Mouse (Mus musculus): ENCODE data around the gene Pou1f1. TPM values are rescaled to one million over a fixed set of nuclear protein-coding genes. Genes with fewer than 3 reads are reported as not detected.

The Pou1f1 gene
- total RNA-seq (2023): not detected

GRCm38 (mm10) chr16:65520211-65520610, at the start of gene Pou1f1:
Gene Pou1f1, plus strand, starts transcription at chr16:65520511.

GRCm38 (mm10) chr16:65561963-65562863, 41.9 kb downstream of the Pou1f1 start, which contains the start of gene Chmp2b:
Gene Chmp2b, minus strand, starts transcription at chr16:65562726.

Other genes with a start within 250 kb of the Pou1f1 start
- 10 to 100 TPM; 73.8 to 78.7 TPM for gene Chmp2b, start 42.2 kb downstream of the Pou1f1 start, total RNA-seq (2023)